Mouse (Mus musculus) megakaryocyte, embryonic 14.5 days (primary cell): ENCODE measurements around the gene Figla.

Experiments used
- FLI1 ChIP-seq: IDR thresholded peaks from 2 replicates; pipeline ENCODE4 v1.6.1; 2012; ENCODE audit warnings: low read length, inconsistent platforms, mixed read lengths
- GATA1 ChIP-seq: IDR thresholded peaks from 3 replicates; pipeline ENCODE4 v1.6.1; 2012; ENCODE audit warnings: mixed read lengths, low read length, inconsistent platforms, borderline replicate concordance

GRCm38 (mm10) chr6:86048509-86048908, 32.5 kb downstream of the Figla start:
- TF ChIP-seq FLI1 (no peak), GATA1 (no peak)
